Mouse (Mus musculus) skeletal muscle tissue, adult 2 months (tissue): ENCODE measurements around the gene Wapl.

Experiments
- DNase-seq: peaks from one replicate; pipeline ENCODE4 v3.0.0-alpha.2; 2012; ENCODE audit warnings: low read depth, low spot score

Wapl gene

DNA sequence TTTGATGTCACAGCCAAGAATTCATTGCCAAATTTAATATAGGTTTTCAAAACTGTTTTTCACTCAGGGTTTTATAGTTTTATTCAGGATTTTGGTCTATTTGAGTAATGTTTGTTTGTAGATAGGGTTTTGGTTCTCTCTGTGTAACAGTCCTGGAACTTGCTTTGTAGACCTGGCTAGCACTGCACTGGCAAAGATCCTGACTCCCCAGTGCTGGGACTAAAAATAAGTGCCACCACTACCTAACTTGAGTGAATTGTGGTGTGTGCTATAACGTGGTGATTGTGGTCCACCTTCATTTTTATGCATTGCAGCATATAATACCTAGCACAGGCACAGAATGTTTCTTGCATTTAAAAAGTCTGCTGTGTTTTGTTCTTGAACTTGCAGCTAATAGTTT lies 23.6 kb downstream of the Wapl start:
- peak; percentile 7 for DNase-seq

DNA sequence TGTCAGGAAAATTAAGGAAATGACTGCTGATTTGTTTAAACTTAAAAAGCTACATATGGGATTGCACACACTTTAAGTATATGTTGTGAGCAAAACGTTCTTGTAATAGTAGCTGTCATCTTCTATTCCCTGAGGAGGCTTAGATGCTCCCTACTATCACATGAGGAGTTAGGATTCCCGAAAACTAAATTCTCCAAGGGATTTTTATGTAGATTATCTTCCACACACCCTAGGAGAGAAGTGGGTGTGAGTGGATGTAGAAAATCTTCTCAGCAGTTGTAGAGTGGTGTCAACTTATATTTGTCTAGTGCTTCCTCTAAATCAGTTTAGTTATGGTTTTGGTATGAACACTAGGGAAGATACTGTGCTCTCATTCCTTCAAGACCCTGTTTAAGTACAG lies 36.5 kb downstream of the Wapl start:
- no peak for DNase-seq

DNA sequence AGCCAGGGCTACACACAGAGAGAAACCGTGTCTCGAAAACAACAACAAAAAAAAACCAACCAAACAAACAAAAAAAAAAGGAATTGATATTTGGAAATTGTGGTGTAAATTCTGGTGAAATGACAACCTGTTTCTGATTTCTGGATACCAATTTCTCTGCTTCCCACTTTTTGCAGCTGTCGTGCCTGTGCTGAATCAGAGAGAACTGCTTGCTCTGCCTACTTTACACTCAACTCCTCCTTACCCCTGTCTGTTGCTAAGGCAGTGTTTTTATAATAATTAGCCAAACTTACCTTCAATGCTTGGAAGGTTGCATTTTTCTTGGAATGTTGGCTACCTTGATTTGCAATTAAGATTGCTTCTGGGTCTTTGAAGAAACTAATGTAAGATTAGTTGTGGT lies 38.3 kb downstream of the Wapl start:
- DNase-seq, result no peak

DNA sequence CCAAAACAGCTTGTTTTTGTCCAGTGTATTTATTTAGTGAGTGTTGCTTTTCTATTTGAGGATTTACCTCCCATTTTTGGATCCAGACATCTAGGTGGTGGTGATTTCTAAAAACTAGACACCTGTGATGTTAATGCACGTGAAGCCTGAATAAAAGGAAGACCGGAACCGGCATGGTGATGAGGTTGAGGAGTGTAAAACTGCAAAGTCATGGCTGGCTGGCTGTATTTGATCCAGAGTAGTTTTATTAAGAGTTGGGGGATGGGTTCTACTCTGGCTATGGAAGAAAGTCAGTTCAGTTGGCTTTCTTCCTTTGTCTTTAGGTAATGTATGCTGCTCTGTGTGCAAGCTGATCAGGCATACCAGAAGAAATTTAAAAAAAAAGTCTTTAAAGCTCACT lies 39.1 kb downstream of the Wapl start:
- no peak for DNase-seq

DNA sequence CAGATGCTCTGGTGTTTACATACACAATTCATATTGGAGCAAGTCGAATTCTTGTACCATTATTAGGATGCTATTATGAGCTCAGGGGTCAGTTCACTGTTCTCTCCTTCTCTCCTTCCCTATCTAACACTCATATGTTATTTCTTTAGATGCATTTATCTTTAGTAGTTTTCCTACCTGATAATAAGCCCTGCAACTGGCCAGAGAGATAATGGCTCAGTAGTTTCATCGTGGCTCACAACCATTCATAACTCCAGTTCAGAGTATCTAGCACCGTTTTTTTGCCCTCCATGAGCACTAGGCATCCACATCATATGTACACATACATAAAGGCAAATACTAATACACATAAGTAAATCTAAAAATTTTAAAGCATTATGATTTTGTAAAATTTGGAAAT lies 44.4 kb downstream of the Wapl start:
- DNase-seq, result no peak

DNA sequence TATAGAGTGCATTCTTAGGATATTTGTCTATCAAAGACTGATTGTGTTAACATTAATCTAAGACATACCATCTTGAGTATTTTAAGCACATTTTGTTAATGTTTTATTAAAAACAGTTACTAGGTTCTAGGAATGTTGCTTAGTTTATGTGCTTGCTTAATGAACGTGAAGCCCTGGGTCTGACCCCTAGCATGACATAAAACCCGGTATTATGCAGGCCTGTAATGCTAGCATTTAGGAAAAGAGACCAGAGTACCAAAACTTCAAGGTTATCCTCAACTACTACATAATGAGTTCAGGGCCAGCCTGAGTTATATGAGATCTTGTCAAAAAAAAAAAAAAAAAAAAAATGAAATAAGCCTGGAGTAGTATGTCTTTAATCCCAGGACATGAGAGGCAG lies 54.0 kb downstream of the Wapl start:
- no peak for DNase-seq

DNA sequence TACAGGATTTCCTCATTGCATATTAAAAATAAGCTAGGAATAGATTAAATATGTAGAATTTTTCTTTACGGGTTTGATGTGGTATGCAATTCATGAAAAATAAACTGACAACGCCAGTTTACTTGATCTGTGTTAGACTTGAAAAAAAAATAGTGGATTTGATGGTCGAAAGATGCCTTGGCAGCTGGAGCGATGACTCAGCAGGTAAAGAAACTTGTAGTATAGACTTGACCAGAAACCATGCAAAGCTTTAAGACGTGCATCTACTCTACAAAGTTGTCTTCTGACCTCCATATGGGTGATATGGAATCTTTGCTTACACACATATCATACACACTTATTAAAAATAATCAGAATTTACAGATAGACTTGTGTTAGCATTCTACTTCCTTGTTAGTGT lies 61.7 kb downstream of the Wapl start:
- DNase-seq, result no peak

DNA sequence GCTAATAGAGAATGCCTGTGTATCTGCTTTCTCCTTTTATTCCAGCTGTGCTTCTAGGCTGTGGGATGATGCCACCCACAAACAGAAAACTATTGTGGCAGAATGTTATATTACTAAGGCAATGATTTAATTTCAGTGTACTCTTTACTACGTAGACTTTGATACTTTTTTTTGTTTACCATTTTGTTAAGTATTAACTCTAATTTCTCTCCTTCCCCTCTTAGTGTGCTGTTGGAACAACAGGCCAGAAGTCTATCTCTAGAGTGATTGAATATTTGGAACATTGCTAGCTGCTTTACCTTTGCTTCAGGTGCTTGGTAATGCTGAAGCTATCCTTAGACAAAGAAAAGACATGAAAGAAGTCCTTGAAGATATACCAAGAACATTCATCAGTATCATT lies 71.7 kb downstream of the Wapl start:
- no peak for DNase-seq

DNA sequence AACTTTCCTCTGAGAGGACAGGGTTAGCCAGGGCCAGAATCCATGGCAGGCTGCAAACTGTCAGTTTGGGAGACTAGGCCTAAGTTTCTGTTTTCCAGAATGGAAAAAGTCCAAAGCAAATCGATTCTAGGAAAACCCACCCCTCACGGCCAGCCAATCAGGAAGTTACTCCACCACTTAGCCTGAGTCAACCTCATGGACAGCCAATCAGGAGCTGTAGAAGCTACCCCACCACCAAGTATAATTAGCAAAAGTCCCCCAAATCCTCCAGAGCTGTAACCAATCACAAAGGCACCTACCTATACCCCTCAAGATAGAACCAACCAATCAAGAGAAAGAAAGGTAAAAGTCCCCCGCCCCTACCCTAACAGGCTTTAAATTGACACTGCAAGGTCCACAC lies 82.0 kb downstream of the Wapl start:
- no peak for DNase-seq

DNA sequence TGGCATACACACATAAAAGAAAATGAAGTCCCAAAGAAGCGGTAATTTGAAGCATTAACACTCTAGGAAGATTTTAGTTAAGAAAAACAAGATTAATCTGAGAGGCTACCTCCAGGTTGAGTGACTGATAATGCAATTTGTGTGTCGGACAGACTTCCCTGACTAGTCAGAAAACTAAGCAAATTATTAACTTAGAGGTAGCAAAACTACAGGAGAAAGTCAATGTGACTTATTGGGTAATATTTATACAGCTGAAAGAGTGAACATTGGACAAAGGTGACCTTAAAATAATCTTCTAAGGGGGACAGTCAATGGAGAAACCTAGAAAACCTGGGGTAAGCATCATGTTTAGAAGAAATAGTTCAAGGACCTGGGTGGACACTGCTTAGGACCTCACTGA lies 86.2 kb downstream of the Wapl start:
- DNase-seq, result no peak

DNA sequence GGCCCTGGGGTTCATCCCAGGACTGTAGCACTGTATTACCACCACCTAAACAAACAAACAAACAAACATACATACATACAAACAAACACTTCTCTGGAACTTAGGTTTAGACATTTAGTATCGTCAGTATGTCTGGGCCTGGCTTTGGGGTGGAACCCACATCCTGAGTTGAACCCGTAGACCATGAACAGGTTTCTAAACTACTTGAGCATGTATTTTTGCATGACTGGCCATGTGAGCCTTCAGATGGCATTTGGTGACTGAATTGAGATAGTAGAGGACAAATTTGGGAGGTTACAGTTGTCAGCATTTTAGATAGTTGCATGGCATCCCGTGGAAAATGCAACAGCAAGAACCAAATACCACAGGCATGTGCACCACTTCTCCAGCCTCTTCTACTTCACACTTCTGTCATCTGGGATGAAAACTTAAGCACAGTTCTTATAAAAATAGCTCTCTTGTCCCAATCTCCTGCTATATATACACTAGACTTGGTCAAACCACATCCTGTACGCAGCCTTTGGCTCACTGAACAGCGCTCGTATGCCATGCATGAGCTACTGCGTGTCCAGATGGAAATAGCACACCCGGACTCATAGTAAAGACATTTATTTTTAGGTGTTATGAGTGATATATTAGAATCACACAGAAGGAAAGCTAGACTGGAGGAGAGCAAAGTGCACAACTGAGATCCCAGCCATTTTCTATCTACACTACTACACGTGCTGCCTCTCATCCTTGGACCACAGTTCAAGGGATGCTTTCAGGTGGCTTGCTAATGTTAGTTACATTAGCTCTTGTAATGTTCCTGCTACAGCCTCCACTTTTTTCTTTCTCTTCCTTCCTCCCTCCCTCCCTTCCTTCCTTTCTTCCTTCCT lies 87.6 kb downstream of the Wapl start:
- no peak for DNase-seq

DNA sequence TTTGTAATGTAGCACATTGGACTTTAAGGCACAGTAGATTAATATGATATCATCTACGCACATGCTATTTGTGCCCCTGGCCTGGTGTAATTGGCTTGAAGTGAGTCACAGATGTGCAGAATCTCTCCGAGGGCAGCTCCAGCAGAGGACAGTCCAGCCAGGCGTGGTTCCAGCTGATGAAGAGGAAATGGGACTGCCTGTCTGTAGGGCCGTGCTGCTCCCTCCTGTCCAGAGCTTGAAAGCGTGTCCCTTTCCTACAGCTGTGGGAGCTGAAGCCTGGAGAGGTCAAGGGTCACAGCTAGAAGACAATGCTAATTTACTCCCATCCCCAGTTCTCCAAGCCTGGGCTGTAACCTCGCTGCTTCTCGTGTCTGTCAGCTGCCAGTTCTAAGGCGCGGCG lies 89.0 kb downstream of the Wapl start:
- DNase-seq, result no peak

DNA sequence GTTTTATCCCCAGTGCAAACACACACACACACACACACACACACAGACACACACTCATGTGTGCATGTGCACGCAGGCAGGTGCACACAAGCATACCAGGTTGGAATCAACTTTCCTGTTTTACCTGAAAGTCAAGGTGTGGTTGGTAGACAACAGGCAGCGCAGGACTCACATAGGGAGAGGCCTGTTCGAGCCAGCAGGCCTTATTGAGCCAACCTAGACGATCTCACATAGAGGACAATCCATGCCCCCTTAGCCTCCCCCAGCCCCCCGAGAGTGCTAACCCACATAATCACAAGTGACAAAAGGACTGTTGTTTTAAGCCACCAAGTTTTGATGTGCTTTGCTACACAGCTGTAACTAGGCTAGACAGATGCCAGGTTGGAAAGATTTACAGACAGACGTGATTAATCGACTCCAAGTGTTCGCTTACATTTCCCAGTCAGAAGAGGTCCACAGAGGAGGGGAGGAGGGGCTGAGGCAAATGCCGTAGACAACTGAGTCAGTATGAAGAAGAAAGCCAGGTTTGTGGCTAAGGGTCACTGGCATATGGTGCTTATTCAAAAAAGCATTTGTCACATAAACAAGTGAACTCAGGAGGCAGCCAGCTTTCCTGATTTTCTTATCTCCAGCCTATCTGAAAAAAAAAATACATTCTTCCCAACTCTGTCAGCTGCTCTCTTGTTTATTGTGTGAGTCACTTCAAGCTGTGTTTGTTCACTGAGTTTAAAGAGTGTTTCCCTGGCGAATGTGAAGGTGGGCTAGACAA lies 90.2 kb downstream of the Wapl start:
- DNase-seq, result no peak

DNA sequence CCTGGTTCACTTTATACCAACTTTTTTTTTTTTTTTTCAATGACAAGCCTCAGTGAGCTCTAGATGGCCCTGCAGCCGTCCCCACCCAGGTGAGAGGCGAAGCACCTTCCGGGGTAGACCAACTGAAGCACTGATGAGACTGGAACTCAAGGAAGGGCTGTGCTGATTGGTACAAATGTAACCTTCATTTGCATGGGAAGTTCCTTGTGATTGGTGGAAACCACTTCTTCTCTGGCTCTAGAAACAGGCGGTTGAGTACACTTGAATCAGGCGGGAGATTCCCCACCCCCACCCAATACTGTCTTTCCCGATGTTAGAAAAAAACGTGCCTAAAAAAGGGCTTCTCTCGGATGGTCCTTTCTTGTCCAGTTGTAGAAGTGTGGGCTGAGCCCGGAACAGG lies 91.2 kb downstream of the Wapl start:
- DNase-seq, result no peak

DNA sequence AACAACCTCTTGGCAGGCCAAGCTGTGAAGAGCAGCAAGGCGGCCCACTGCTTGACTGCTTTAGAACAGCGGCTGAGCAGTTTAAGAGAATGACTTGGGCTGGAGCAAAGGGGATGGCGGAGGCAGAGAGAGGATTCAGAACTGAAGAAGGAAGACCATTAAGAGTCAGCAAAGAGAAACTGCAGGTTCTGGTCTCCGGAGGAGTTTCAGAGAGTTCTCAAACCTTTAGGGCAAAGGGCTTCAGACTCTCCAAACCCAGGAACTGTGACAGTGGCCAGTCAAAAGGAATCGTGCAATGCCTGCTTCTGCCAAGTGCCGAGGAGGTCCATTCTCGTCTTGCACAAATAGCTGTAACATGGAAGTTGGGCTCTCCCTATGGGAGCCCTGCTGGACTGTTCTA lies 91.7 kb downstream of the Wapl start:
- no peak for DNase-seq

DNA sequence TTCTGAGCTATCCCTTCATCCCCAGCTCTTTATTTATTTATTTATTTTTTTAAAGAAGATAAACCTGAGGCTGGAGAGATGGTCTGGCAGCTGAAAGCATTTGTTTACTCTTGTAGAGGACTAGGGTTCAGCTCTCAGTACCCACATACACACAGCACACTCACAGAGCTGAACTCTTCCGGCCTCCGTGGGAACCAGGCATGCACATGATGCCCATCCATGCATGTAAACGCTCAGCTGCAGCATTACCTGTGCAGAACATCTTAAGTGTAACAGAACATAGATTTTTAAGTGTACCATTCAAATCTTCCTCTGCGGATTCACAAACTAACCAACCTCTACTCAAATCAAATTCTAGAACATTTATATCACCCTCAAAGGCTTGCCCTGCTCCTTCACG lies 92.5 kb downstream of the Wapl start:
- DNase-seq, result no peak

DNA sequence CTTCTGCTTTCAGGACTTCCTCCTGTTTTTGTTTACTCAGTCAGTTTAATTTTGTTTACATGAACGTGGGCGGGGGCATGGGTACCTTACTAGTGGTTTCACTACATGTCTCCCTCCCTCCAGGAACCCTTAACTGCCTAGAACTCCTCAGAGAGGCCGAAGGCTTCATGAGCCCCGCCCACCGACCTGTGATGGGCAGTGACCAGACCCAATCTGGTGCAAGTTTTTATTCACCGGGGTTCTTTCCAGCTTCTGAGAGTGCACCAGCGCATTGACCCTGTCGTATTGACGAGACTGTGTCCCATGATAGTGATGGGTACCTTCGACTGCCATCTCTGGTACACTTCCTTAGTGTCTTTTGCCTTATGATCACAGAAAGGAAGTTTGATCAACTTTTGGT lies 94.6 kb downstream of the Wapl start:
- peak; percentile 32 for DNase-seq

DNA sequence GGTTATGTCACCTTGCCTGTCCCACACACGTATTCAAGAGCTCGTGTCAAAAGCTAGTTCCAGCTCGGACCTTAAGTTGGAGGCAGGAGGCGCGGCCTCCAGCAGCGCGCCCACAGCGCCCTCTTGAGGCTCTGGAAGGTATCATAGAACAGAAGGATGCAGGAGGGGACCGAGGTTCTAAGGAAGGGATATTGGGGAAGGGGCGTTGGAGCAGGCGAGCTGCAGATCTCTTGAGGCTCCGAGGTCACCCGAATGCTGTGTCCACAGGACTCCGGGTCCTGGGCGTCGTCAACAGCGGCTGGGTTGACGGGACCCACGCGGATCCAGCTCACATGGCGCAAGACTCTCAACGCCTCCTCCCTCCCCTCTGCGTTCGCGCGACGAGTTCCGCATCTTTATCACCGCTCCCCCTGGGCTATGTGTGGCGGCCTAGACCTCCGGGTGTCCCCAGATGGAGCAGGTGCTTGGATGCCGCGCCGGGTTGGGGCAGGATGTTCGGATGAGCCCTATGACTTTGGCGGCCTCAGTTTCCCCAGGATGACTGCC lies 95.4 kb downstream of the Wapl start:
- peak; percentile 57 for DNase-seq

DNA sequence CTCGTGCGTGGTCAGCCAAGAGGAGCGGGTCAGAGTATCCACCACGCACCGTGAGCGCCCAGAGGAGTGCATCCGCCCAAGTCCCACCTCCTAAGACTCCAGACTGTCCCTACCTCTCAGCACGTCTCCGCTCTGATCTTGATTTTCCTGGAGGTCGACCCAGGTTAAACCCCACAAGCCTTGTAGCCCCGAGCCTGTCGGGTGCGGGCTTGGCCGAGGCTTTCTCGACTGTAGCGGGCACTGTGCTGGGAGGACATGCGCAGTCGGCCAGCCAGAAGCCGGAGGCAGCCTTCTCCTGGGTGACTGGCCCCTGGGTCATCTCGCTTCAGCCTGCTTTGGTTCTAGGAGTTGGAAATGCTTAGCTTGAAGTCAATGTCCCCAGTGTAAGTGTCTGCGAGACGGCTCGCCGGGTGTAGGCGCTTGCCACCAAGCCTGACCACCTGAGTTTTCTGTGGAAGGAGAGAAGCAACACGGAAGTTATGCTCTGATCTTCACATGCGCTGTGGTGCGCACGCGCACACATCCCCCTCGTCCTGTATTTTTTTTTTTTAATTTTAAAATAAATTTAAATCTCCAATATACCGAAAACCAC lies 95.9 kb downstream of the Wapl start:
- DNase-seq, result no peak

DNA sequence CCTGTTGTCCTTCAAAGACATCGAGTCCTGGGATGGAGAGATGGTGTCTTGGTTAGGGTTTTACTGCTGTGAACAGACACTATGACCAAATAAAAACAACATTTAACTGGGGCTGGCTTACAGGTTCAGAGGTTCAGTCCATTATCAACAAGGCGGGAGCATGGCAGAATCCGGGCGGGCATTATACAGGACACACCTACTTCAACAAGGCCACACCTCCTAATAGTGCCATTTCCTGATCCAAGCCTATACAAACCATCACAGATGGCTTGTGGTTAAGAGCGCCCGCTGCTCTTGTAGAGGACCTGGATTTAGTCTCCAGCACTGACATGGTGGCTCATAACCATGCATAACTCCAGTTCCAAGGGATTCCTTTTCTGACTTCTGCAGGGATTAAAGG lies 96.7 kb downstream of the Wapl start:
- no peak for DNase-seq

DNA sequence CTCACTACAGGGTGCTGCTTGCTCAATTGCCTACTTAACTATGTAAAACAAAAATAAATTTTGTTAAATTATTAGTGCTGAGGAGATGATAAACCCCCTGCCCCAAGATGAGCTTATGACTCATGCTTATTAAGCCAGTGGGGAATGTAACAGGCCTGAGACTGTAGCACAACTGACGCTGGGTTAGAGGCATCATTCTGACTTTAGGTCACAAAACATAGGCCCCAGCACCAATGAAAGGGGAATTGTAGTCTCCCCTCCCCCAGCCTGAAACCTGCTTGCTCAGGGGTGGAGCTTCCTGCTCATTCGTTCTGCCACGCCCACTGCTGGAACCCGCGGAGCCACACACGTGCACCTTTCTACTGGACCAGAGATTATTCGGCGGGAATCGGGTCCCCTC lies 97.9 kb downstream of the Wapl start:
- DNase-seq, result no peak

DNA sequence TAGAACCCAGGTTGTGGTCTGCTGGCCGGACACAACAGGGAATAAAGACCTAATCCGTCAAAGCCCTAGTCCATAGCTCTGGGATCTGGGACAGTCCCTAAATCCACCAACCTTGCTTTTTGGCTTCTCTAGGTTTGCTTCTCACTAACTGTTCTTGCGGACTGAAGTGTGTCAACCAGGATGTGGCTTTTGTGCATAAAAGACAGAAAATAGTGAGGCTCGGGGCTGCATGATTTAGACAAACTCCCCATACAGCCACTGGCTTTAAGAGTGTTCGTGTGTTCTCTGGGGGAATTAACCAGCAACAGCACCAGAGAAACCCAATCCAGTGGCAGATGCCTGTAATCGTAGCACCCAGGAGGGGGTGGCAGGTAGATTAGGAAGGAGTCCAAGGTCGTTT lies 98.4 kb downstream of the Wapl start:
- DNase-seq, result no peak

DNA sequence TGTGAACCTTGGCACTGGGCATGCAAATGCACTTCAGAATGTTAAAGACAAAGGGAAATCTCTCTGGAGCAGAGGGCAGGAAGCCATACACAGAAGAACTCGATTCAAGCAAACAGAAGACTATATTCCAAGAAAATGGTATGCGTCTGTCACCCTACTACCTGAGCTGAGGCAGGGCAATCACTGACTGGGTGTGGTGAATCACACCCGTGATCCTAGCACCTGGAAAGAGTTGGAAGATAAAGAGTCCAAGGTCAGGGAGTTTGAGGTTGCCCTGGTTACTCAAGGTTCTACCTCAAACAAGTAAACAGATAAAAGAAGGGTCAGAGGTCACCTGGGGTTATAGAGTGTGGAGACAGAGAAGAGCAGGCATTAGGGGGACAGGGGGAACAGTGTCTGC lies 100.0 kb downstream of the Wapl start:
- no peak for DNase-seq
